Mouse (Mus musculus) urinary bladder, adult 2 months (tissue): ENCODE results near the gene Arid3a. TPM values are rescaled to one million over a fixed set of nuclear protein-coding genes. Genes with fewer than 3 reads are reported as not detected.

ENCODE experiments used
- DNase-seq: peaks from one replicate; pipeline ENCODE4 v3.0.0; 2022; ENCODE audit warnings: low spot score
- polyA plus RNA-seq: library from polyadenylated mRNA; depleted of rRNA; stranded (reverse); fragments of >200 nt; gene quantifications from 2 replicates; pipeline ENCODE4 v1.2.3, GENCODE M21; 2012

The Arid3a gene
- polyA plus RNA-seq, 1 experiment: 4.1 TPM

DNA sequence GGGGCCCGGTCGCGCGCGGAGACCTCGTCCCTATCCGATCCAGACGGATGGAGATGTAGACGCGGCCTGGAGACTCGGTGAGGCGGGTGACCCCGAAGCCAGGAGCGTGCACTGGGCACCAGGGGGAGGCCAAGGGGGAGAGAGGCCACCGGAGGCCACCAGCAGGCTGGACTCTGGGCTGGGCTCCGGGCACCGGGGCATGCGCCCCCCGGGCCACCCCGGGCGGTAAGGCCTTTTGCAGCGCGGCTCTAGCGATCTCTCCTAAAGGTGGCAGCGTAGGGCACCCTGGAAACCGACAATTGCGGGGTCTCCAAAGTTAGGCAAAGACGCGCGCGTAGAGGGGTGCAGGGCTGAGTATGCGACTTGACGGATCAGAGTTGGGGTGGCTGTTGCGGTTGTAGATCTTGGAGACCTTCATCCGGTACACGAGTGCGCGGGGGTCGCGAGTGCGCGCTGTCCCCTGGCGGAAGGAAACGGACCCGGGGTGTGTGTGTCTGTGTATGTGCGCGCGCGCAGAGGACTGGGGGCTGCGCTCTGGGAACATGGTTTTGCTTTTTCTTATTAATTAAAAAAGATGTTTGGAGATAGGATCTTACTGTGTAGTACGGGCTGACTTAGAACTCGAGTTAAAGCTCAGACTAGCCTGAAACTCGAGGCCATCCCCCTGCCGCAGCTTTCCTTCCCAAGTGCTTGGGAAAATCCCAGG lies 634 bp downstream of the Arid3a start:
- peak; percentile 59 for DNase-seq

GRCm38 (mm10) chr10:79928030-79928694 lies 1.3 kb downstream of the Arid3a start:
- no peak for DNase-seq

- DNase-seq: no peak
These were observed 2.3 kb downstream of the Arid3a start for GRCm38 (mm10) chr10:79928907-79929701.

- no peak for DNase-seq
These were observed 3.4 kb downstream of the Arid3a start for GRCm38 (mm10) chr10:79929967-79930825.

DNA sequence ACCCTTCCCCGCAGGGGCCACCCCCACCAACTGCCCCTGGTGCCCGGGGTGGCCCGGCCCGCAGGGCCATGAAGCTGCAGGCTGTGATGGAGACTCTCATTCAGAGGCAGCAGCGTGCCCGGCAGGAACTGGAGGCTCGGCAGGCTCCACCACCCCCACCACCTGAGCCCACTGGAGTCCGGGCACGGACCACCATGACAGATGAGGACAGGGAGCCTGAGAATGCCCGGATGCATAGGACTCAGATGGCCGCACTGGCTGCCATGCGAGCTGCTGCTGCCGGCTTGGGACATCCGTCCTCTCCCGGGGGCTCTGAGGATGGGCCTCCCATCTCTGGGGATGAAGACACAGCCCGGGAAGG lies 4.0 kb downstream of the Arid3a start:
- no peak for DNase-seq

DNA sequence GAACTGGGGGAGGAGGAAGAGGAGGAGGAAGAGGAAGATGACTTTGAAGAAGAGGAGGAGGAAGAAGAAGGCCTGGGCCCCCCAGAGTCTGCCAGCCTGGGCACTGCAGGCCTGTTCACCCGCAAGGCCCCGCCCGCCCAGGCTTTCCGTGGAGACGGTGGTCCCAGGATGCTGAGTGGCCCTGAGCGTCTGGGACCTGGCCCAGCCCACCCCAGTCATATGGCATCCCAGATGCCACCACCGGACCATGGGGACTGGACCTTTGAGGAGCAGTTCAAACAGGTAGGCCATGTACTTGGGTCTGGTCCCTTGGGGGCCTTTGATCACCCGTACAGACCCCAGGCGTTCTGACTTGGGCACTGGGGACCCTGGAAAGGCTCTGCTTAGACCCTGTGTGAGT lies 5.0 kb downstream of the Arid3a start:
- no peak for DNase-seq

GRCm38 (mm10) chr10:79932736-79933135 lies 5.9 kb downstream of the Arid3a start:
- DNase-seq: no peak

DNA sequence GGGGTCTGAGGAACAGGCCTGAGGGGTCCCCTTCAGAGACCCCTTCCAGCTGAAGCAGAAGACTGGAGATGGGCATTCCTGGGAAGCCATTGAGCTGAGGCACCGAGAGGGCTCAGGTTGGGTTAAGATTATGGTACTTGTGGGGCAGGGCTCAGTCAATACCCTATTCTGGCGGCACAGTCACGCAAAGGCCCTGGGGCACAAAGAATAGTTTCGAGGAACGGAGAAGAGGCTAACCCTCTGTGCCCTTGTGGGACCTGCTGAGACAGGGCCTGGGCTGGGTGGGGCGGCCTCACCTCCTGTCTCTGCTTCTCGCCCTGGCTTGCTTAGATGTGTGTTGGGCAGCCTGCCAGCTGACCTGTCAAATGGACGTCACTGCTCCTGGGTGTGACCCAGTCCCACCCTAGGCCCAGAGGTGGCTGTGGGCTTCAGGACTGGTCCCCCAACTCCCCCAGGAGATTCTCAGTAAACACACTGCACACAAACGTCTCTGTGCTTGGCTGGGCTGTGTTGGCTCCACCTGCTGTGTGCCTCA lies 6.4 kb downstream of the Arid3a start:
- no peak for DNase-seq

GRCm38 (mm10) chr10:79933861-79934260 lies 7.0 kb downstream of the Arid3a start:
- DNase-seq: no peak

DNA sequence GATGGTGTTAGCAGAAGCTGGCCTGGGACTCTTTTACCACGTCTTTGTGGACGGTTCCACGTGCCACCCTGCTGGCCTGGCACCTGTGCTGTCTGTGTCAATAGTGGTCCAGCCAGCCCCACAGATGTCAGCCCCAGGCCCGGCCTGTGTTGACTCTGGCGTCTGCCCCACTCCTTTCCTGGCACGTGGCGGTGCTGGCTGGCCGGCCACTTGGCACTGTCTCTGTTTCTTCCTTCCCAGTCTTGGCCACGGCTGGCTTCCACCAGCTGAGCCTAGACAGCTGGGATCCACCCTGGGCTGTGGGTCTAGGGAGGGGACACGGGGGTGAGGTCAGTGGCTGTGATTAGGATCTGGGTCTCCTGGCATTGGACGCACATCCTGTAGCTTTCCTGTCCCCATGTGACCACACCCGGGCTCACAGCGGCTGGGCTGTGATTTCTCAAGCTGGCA lies 7.5 kb downstream of the Arid3a start:
- peak; percentile 63 for DNase-seq

- DNase-seq: no peak
These were observed 8.1 kb downstream of the Arid3a start for GRCm38 (mm10) chr10:79934794-79935569.

DNA sequence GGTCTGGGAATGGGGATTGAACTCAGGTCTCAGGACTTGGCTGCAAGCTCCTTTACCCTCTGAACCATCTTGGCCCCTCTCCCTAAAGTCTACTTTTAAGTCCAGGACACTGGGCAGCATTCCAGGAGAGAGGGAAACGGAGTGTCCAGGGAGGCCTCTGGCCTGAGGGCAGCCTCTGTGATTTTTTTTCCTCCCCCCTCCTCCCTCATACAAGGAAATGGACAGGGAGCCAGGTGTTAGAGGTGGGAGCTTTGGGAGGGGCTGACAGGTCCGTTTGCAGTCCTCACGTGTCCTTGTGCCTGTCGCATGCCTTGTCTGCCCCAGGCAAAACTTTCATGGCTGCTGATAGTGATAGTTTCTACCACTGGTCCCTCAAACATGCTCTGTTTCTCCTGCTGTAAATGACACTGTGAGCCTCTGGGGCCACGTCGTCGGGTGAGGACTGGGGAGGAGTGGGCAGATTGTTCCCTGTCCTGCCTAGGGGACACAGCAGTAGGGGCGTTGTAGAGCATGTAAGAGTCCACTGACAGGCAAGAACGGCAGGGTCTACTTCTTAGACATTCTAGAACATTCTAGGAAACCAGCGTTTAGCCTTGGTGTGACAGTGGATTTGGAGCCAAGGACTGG lies 9.6 kb downstream of the Arid3a start:
- no peak for DNase-seq

DNA sequence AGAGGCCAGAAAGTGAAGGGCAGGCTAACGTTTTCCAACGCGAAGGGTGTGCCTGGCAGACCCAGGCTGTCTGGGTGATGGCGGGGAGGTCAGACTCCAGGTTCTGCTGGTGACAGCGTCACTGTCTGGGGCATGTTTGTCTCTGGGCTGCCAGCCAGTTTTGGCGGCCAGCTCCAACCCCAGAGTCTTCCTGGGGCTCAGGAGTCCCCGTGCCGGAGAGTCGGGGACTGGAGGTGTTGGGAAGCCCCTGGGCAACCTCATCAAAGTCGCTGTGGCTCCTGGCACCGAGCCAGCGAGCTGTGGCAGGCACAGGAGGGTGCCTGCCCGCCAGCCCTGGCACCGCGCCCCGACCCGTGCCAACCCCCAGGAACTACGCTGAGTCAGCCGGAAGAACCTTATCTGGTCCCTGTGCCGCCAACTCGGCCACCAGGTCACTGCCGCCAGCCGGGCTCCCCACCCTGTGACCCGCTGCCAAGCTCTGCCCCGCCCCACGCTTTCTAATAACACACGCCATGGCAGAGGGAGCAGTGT lies 10.1 kb downstream of the Arid3a start:
- peak; percentile 84 for DNase-seq

DNA sequence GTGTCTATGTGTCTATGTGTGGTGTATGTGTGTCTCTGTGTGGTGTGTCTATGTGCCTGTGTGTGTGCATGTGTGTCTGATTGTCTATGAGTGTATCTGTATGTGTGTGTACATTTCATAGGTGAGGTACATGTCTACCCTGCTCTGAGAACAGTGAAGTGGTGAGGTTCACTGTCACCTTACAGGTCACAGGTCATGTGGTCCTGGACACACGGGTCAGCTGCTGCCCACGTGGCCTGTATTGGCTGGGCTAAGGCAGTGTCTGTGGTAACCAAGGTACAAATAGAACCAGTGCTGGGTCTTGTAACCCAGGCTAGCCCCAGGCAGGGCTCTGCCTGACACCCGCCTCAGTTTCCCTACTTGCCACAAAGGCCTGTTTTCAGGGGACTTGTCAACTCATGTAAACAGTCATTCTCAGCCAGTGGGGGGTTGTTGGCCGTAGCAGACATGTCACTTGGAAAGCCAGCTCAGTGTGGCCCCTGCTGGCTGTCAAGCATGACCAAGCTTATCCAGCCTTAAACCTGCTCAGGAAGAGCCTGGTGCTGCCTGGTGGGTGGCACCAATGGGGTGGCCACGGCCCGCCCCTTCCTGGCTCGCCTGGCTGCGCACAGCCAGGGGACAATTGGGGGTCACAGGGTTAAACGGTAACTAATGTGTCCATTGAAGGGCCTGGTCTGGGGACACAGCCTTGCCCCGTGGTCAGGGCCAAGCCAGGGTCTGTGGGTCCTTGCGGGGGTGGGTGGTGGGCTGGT lies 11.1 kb downstream of the Arid3a start:
- no peak for DNase-seq

GRCm38 (mm10) chr10:79940749-79941148 lies 13.9 kb downstream of the Arid3a start:
- DNase-seq: no peak

- DNase-seq: no peak
These were observed 16.1 kb downstream of the Arid3a start for GRCm38 (mm10) chr10:79942988-79943387.

- no peak for DNase-seq
These were observed 16.6 kb downstream of the Arid3a start for GRCm38 (mm10) chr10:79943471-79943901.

GRCm38 (mm10) chr10:79945507-79946234 lies 18.8 kb downstream of the Arid3a start:
- DNase-seq: no peak
